Mouse (Mus musculus) lung, adult 18-20 months (tissue): ENCODE data around the gene Xylt2.
"Not testable (repeated sequence)": the region's sequence is repeated elsewhere in the genome, so short reads cannot be mapped to it uniquely, and the experiment has no call there.

Experiments used
- DNase-seq, 2 experiments: peaks; one replicate each; pipeline ENCODE4 v3.0.0; 2022; ENCODE audit warnings: mixed read lengths in 2 of 2

Gene Xylt2

GRCm38 (mm10) chr11:94676308-94676707, 1.0 kb downstream of the Xylt2 start:
- no peak for DNase-seq

GRCm38 (mm10) chr11:94675446-94675845, 1.9 kb downstream of the Xylt2 start:
- DNase-seq: no peak

GRCm38 (mm10) chr11:94674984-94675383, 2.3 kb downstream of the Xylt2 start:
- no peak for DNase-seq

- no peak for DNase-seq
Measured at GRCm38 (mm10) chr11:94665281-94665680, 12.0 kb downstream of the Xylt2 start.

GRCm38 (mm10) chr11:94661344-94661743, 16.0 kb downstream of the Xylt2 start:
- DNase-seq: no peak

- peak; percentile 84 to 87 for DNase-seq
Measured at GRCm38 (mm10) chr11:94653663-94654436, 23.5 kb downstream of the Xylt2 start, which contains the start of the genes Mrpl27 and Eme1. Mrpl27 (plus strand) TSS chr11:94653767. Eme1 (minus strand) TSS chr11:94653964.

GRCm38 (mm10) chr11:94652973-94653372, 24.3 kb downstream of the Xylt2 start:
- no peak for DNase-seq

- DNase-seq: not testable (repeated sequence)
Measured at GRCm38 (mm10) chr11:94651241-94651640, 26.1 kb downstream of the Xylt2 start.

GRCm38 (mm10) chr11:94646457-94646856, 30.9 kb downstream of the Xylt2 start:
- DNase-seq: no peak

- DNase-seq: no peak
Measured at GRCm38 (mm10) chr11:94644461-94645219, 32.7 kb downstream of the Xylt2 start.

- no peak for DNase-seq
Measured at GRCm38 (mm10) chr11:94634431-94634830, 42.9 kb downstream of the Xylt2 start.

GRCm38 (mm10) chr11:94632988-94633387, 44.3 kb downstream of the Xylt2 start:
- DNase-seq: no peak

GRCm38 (mm10) chr11:94631969-94632368, 45.3 kb downstream of the Xylt2 start:
- no peak for DNase-seq

- peak; percentile 47 to 62 for DNase-seq
Measured at GRCm38 (mm10) chr11:94630199-94631011, 46.9 kb downstream of the Xylt2 start.

- no peak for DNase-seq
Measured at GRCm38 (mm10) chr11:94629884-94630198, 47.5 kb downstream of the Xylt2 start.

GRCm38 (mm10) chr11:94629199-94629883, 48.0 kb downstream of the Xylt2 start, which contains the start of gene Lrrc59:
Lrrc59 (plus strand) TSS chr11:94629767.
- peak; percentile 93 to 95 for DNase-seq

GRCm38 (mm10) chr11:94622162-94622561, 55.2 kb downstream of the Xylt2 start:
- no peak for DNase-seq

GRCm38 (mm10) chr11:94621458-94621852, 55.9 kb downstream of the Xylt2 start:
- DNase-seq: no peak

GRCm38 (mm10) chr11:94620766-94621457, 56.4 kb downstream of the Xylt2 start:
- DNase-seq: no peak

- no peak for DNase-seq
Measured at GRCm38 (mm10) chr11:94617646-94618045, 59.7 kb downstream of the Xylt2 start.

GRCm38 (mm10) chr11:94615494-94615893, 61.8 kb downstream of the Xylt2 start:
- DNase-seq: no peak

GRCm38 (mm10) chr11:94614603-94615002, 62.7 kb downstream of the Xylt2 start:
- DNase-seq: no peak
